Mouse (Mus musculus) spleen, embryonic (tissue): ENCODE results near the gene Tead4.
"Not testable (repeated sequence)": the region's sequence is repeated elsewhere in the genome, so short reads cannot be mapped to it uniquely, and the experiment has no call there.

Source experiments
- CTCF ChIA-PET: fragments of 350-600 bp; sonication (Branson Sonifier 250); formaldehyde crosslinking; loops from one replicate; lab custom pipeline; 2022; lab: Charles Lee

The Tead4 gene

DNA sequence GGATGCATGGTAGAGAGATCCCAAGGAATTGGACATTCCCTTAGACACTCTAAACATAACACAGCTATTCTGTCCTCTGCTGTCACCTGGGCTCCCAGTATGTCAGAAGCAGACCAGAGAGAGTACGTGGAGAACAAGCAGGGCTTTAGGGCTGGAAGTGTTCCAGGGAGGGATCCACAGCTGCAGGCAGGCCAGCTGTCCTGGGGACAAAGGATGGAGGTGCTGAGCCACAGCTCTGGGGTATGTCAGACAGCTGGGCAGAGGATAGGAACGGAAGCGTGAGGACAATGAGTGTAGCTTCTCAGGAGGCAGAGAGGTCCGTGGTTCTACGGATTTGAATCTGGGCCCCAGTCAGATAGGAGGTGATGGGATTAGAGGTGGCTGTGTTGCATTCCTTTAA is 50.0 kb downstream of the Tead4 start:
- CTCF ChIA-PET = no interaction called here

DNA sequence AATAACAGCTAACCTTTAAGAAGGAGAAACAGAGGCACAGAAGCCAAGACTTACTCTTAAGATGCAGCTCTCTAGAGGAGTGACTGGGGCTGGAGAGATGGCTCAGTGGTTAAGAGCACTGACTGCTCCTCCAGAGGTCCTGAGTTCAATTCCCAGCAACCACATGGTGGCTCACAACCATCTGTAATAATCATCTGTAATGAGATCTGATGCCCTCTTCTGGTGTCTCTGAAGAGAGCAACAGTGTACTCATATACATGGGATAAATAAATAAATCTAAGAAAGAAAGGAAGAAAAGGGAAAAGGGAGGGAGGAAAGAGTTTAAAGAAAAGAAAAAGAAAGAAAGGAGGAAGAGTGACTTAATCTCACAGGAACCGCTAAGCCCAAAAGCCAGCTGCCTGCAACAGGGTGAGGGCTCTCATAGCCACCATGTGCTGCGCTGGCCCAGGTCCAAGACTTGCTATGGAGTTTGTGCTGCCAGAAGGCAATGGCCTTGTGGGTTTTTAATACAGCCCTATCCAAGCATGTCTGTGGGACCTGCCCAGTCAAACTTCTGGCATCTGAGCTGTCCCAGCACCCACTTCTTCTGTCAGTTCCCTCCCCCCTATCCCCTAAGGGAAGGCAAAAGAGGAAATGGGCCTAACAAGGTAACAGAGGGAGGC is 63.4 kb downstream of the Tead4 start:
- CTCF ChIA-PET = no interaction called here

DNA sequence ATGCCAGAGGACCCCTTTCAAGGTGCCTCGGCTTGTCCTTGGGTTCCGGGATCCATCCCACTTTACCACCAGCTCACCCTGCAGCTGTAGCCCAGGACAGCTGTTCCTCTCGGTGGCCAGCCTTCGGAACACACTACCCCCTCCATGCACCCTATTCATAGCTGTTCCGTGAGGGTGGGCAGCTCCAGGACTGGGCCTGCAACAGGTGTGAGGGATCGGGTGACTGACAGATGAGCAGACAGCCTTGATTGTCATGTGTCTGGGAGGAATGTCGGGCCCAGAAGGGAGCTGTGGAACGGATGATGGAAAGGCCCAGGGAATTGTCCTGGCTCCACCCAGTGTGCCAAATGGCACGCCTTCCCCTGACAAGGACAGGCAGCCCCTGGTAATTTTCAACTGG is 64.0 kb downstream of the Tead4 start:
- CTCF ChIA-PET = no interaction called here

DNA sequence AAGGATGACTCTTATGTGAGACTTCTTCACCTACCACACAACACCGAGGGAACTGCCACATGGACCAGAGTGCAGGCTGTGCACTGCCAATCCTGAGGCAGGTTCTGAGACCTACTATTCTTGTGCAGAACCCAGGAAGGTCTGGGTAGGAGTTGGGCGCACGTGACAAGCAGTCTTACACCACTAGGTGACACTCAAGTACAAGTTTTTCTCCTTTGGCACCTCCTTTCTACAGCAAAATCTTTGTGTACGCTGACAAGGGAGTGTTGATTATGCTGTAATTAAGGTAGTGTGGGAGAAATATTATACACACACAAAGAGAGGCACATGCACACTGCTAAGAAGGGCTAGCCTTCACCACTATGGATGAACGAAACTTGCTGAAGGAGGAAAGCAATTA is 66.4 kb downstream of the Tead4 start:
- CTCF ChIA-PET = no interaction called here

DNA sequence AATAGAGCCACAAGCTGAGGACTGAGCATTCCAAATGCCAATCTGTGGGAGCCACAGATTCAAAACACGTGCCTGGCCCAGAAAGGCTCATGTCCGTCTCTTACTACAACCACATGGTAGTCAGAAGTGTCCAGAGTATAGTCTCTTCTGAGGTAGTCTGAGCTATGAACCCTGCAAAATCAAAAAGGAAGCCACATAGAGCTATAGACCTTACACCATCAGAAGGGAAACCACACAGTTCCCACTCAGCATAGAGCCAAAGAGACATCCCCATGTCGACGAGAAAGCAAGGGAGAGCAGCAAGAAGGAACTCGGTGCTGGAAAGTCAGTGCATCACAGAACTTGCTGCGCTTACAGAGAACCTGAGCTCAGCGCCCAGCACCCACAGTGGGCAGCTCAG is 68.4 kb downstream of the Tead4 start:
- CTCF ChIA-PET = no interaction called here

- CTCF ChIA-PET = no interaction called here
These were observed 68.9 kb downstream of the Tead4 start for GRCm38 (mm10) chr6:128231741-128232140.

- CTCF ChIA-PET = no interaction called here
These were observed 73.1 kb downstream of the Tead4 start for GRCm38 (mm10) chr6:128227438-128228017.

DNA sequence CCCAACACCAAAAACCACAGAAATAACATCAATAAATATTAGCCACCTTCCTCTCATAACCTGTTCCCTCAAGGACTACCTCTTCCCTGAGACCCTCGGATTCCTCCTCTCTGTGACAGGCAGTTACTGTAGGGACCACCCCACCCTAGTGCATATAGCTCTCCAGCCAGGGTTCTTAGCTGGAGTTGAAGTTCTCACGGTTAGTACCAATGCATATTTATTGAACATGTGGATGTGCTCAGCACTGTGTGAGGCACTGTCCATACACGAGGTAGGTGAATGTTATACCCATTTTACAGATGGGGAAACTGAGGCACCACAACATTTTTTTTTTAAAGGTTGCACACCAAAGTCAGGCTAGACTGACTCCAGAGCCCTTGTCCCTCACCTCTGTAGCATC is 73.7 kb downstream of the Tead4 start:
- CTCF ChIA-PET = interaction anchor here (0.7 kb wide), 1 partner anchor 106 kb away, joined by 3 read pairs; no protein-coding TSS in a partner anchor

DNA sequence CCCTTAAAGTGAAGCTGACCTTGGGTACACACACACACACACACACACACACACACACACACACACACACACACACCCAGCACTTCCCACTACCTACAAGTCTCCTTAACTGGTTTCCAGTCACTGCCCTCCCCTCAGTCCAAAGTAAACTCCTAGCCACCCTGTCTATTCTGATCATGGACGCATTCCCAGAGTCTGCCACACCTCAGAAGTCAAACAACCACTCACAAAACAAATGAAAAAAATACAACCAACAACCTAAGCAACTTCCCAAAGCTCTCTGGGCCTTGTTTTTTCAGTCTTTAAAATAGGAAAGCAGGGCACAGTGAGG is 74.8 kb downstream of the Tead4 start:
- CTCF ChIA-PET = no interaction called here

GRCm38 (mm10) chr6:128225009-128225845 is 75.4 kb downstream of the Tead4 start:
- CTCF ChIA-PET = no interaction called here

DNA sequence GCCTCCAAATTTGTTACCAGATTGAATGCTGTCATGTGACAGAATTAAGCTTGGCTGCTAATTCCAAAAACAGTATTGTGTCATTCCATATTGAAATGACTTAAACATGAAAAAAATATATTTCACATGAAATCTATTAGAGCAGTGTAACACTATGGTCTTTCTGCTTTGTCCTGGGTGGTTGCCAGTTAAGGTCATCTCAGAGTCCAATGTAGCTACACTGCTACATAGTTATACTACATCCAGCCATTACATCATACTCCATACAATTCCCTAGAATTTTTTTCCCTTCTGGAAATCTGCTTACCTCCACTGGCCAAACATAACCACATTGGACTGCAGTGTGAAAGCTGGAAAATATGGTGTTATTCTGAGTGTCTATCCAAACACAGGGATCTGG is 77.5 kb downstream of the Tead4 start:
- CTCF ChIA-PET = no interaction called here

GRCm38 (mm10) chr6:128215004-128215403 is 85.6 kb downstream of the Tead4 start:
- CTCF ChIA-PET = not testable (repeated sequence)

DNA sequence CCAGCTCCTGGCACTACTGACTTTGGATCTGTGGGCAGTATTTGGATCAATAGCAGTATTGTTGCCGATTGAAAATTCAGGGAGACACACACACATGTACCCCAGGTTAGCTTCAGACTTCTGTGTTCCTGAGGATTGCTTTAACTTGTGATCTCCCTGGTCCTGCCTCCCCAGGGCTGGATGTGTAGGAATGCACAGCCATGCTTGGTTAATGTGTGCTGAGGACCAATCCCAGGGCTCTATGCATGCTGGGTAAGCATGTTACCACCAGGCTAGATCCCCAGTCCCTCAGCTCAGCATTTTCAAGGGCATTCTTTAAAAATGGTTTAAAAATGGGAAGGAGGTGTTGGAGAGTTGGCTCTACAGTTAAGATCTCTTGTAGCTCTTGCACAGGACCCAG is 91.4 kb downstream of the Tead4 start:
- CTCF ChIA-PET = not testable (repeated sequence)

- CTCF ChIA-PET = no interaction called here
These were observed 92.0 kb downstream of the Tead4 start for GRCm38 (mm10) chr6:128208491-128209170.

GRCm38 (mm10) chr6:128203557-128203956 is 97.1 kb downstream of the Tead4 start:
- CTCF ChIA-PET = no interaction called here

GRCm38 (mm10) chr6:128200847-128201640 is 99.6 kb downstream of the Tead4 start:
- CTCF ChIA-PET = no interaction called here

DNA sequence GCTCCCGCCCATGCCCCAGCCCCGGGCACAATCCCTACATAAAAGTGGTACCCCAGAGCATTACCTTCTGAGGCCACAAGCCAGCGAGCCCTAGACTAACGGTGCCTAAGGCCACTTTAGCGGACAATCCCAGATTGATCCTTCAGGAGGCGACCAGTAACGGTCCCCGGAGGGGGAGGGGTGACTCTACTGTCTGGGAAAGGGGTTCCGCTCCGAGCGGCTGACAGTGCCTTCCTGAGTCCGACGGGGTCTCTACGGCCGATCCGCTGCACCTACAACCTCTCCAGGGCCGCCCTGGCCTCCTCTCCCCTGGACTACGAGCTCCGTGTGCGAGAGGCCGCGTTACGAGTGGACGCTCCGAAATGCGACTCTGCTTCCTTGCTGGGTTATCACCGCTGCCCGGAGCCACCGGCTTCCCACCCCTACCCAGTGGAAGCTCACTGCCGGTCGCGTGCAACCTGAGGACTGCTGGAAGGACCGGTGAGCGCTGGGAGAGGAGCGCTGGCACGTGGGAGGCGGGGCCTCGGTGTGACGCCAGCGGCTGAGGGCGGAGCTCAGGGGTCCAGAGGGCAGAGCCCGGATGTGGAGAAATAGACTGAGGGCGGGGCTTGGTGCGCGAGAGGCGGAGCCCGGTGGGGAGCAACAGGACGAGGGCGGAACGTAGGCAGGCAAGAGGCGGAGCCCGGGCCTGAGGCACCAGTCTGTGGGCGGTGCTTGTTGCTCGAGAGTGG is 100.3 kb downstream of the Tead4 start:
- CTCF ChIA-PET = interaction anchor here (0.6 kb wide), 1 partner anchor 167 kb away, joined by 4 read pairs; no protein-coding TSS in a partner anchor

DNA sequence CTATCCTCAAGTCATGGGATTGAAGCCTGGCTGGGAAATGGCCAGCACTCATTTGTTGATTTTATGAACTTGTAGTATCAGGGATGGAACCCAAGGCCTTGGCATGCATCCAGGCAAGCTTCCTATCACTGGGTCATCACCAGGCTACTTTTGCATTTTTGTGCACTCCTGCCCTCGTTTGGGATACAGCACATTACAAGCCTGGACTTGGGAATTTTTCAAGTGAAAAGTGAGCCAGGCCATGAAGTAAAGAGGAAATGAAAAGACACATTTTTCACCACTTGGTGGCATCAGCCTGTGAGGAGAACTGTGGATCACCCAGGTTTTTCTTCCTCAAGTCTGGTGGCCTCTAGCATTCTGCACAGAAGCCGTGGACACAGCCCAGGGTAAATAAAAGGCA is 117.1 kb downstream of the Tead4 start:
- CTCF ChIA-PET = no interaction called here

DNA sequence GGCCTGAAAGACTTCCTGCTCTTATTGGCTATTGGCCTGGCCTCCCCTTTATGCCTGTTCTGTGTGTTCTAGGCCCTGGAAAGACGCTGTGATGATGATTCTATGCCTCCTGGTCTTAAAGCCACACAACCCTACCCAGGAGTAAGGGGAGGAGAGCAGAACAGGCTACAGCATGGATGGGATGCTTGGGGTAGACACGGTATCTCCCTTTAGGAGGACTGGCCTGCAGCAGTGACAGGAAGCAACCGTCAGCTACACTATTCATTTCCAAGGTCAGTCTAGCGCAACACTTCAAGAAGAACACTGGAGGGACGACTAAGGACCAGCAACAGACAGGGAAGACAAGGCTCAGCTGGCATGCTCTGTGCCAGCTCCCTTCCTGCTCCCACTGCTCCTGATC is 119.4 kb downstream of the Tead4 start:
- CTCF ChIA-PET = no interaction called here

DNA sequence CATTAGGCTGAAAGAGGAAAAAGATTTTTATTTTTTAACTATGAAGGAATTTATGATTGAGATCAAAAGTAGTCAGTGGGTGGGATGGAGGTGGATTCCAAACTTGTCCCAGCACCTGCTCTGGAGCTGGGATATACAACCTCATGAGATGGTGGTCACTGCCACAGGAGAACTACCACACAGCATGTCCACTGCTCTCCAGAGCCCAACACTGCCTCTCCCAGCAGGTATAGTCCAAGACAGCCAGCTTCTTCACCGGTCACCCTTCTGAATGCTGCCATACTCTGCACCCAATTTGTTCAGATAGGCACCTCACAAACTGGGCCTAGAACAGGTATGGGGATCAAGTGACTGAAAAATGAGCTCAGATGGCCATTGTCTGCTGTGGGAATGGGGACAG is 121.0 kb downstream of the Tead4 start:
- CTCF ChIA-PET = no interaction called here

GRCm38 (mm10) chr6:128179247-128179646 is 121.4 kb downstream of the Tead4 start:
- CTCF ChIA-PET = no interaction called here
